Mouse (Mus musculus) T-cell, adult 66 days (primary cell): ENCODE measurements around the gene Afdn. TPM values are rescaled to one million over a fixed set of nuclear protein-coding genes. Genes with fewer than 3 reads are reported as not detected.

ENCODE experiments used
- total RNA-seq, 2 experiments: library from RNA; stranded (reverse); gene quantifications; 3 replicates in 1 of 2; 4 replicates in 1 of 2; pipeline ENCODE4 v1.2.4; 2023

Afdn gene
- total RNA-seq: 1 to 10 TPM; 2.2 to 4.9 TPM

GRCm38 (mm10) chr17:13759853-13760627 lies at the start of gene Afdn:
Gene Afdn (plus strand): TSS chr17:13760539.

GRCm38 (mm10) chr17:13761179-13761913 lies 1.0 kb downstream of the Afdn start, which contains the start of gene Tcte2:
Gene Tcte2 (minus strand): TSS chr17:13761825.

GRCm38 (mm10) chr17:13948073-13948472 lies 187.7 kb downstream of the Afdn start, which contains the start of gene Gm7168:
Gene Gm7168 (plus strand): TSS chr17:13948373.

Other genes with a start within 250 kb of the Afdn start
- gene Tcte2, start 1.3 kb downstream of the Afdn start, total RNA-seq: not detected
- not detected for gene Gm7168, start 187.8 kb downstream of the Afdn start, total RNA-seq
- gene Gm7356, start 243.2 kb downstream of the Afdn start, total RNA-seq: not detected